Mouse (Mus musculus) B cell, adult 2 months (primary cell): ENCODE measurements around the gene Rps21.

Experiments
- DNase-seq, 2 experiments: peaks; one replicate each; pipeline ENCODE4 v3.0.0; 2022

Gene Rps21

DNA sequence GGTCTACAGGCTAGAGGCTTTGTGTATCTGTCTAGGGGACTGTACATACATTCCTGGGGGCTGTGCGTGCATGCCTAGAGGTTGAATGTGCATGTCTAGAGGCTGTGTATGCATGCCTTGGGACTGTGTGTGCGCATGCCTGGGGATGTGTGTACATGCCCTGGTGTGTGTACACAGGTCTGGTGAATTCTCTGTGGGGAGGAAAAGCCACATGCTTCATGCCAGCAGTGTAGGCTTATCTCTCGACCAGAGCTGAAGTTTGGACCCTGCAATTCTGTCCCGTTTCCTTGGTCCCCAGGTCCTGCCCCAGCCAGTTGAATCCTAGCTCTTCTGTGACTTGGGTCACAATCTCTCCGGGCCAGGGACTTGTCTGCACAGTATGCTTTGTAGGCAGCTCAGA, 34.4 kb downstream of the Rps21 start:
- no peak for DNase-seq

GRCm38 (mm10) chr2:180292026-180292425, 34.8 kb downstream of the Rps21 start:
- DNase-seq, result no peak

- DNase-seq, result no peak
These were observed 35.7 kb downstream of the Rps21 start for GRCm38 (mm10) chr2:180292906-180293305.

GRCm38 (mm10) chr2:180300252-180300651, 43.1 kb downstream of the Rps21 start:
- DNase-seq, result no peak

DNA sequence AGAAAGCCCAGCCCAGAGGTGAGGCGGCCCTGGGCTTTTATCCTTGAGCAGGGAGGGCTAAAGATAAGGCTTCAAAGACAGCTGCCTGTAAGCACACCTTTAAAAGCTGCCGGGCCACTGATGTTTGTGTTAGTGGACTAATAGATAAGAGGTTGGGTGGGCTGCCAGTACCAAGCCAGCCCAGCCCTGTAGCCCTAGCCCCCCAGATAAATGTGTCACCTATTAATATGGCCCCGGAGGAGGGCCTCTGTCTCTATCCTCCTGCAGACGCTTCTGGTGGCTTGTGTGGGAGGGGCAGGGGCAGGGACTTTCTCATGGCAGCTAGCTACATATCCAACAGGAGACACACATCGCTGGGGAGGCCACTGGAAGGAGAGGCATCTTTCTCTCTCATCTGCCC, 43.6 kb downstream of the Rps21 start:
- DNase-seq, result no peak

GRCm38 (mm10) chr2:180302201-180302600, 45.0 kb downstream of the Rps21 start:
- DNase-seq, result no peak

GRCm38 (mm10) chr2:180303468-180303867, 46.3 kb downstream of the Rps21 start:
- DNase-seq, result no peak

- DNase-seq, result no peak
These were observed 47.4 kb downstream of the Rps21 start for GRCm38 (mm10) chr2:180304554-180304953.

GRCm38 (mm10) chr2:180305490-180305889, 48.3 kb downstream of the Rps21 start:
- DNase-seq, result no peak

GRCm38 (mm10) chr2:180306009-180306408, 48.8 kb downstream of the Rps21 start:
- no peak for DNase-seq

- no peak for DNase-seq
These were observed 49.4 kb downstream of the Rps21 start for GRCm38 (mm10) chr2:180306423-180307168.

GRCm38 (mm10) chr2:180307680-180308079, 50.5 kb downstream of the Rps21 start:
- DNase-seq, result no peak
